Mouse (Mus musculus) regulatory T cell (primary cell): Measurements from ENCODE around the gene Psors1c2.
"Not testable (repeated sequence)": the region's sequence is repeated elsewhere in the genome, so short reads cannot be mapped to it uniquely, and the experiment has no call there.

Experiments
- in situ Hi-C: fragments of 300-600 bp; cut with MboI, MseI; formaldehyde crosslinking; loops from one replicate; pipeline ENCODE4 v1.15.1; 2025; ENCODE audit warnings: high pct_unique_total_duplicates

The Psors1c2 gene

GRCm38 (mm10) chr17:35532901-35533300, at the start of gene Psors1c2:
Psors1c2 (plus strand) TSS chr17:35533201.
- in situ Hi-C loops: loop anchor here (25.0 kb wide), 1 partner anchor 846 kb away; no protein-coding TSS in a partner anchor

- in situ Hi-C loops: no loop called here
Observed at GRCm38 (mm10) chr17:35484066-35484465, 48.9 kb upstream of the Psors1c2 start.

GRCm38 (mm10) chr17:35485702-35486101, 47.3 kb upstream of the Psors1c2 start:
- in situ Hi-C loops: no loop called here

- in situ Hi-C loops: no loop called here
Observed at GRCm38 (mm10) chr17:35486726-35487125, 46.3 kb upstream of the Psors1c2 start.

GRCm38 (mm10) chr17:35488041-35488440, 45.0 kb upstream of the Psors1c2 start:
- in situ Hi-C loops: no loop called here

- in situ Hi-C loops: no loop called here
Observed at GRCm38 (mm10) chr17:35490320-35490719, 42.7 kb upstream of the Psors1c2 start.

- in situ Hi-C loops: no loop called here
Observed at GRCm38 (mm10) chr17:35497124-35497523, 35.9 kb upstream of the Psors1c2 start.

GRCm38 (mm10) chr17:35502226-35502625, 30.8 kb upstream of the Psors1c2 start:
- in situ Hi-C loops: no loop called here

- in situ Hi-C loops: no loop called here
Observed at GRCm38 (mm10) chr17:35502762-35503161, 30.2 kb upstream of the Psors1c2 start.

GRCm38 (mm10) chr17:35503849-35504248, 29.2 kb upstream of the Psors1c2 start:
- in situ Hi-C loops: no loop called here

- in situ Hi-C loops: no loop called here
Observed at GRCm38 (mm10) chr17:35504628-35505481, 28.1 kb upstream of the Psors1c2 start.

- in situ Hi-C loops: no loop called here
Observed at GRCm38 (mm10) chr17:35505776-35506175, 27.2 kb upstream of the Psors1c2 start, which contains the start of gene Pou5f1. Pou5f1 (plus strand) TSS chr17:35506018.

GRCm38 (mm10) chr17:35506881-35507280, 26.1 kb upstream of the Psors1c2 start:
- in situ Hi-C loops: no loop called here

- in situ Hi-C loops: no loop called here
Observed at GRCm38 (mm10) chr17:35507556-35508260, 25.3 kb upstream of the Psors1c2 start.

GRCm38 (mm10) chr17:35508279-35508678, 24.7 kb upstream of the Psors1c2 start:
- in situ Hi-C loops: not testable (repeated sequence)

- in situ Hi-C loops: no loop called here
Observed at GRCm38 (mm10) chr17:35509284-35509683, 23.7 kb upstream of the Psors1c2 start.

GRCm38 (mm10) chr17:35512916-35513626, 19.9 kb upstream of the Psors1c2 start:
- in situ Hi-C loops: no loop called here

- in situ Hi-C loops: no loop called here
Observed at GRCm38 (mm10) chr17:35513886-35514285, 19.1 kb upstream of the Psors1c2 start.

GRCm38 (mm10) chr17:35514756-35515155, 18.2 kb upstream of the Psors1c2 start:
- in situ Hi-C loops: loop anchor here (5.0 kb wide), 1 partner anchor 47 kb away; no protein-coding TSS in a partner anchor

- in situ Hi-C loops: loop anchor here (5.0 kb wide), 1 partner anchor 49 kb away; no protein-coding TSS in a partner anchor
Observed at GRCm38 (mm10) chr17:35515911-35516640, 16.9 kb upstream of the Psors1c2 start.
